Mouse (Mus musculus): ENCODE data around the gene Adprhl2. TPM values are rescaled to one million over a fixed set of nuclear protein-coding genes. Genes with fewer than 3 reads are reported as not detected.

The Adprhl2 gene
- polyA plus RNA-seq, 1 experiment = 44.3 TPM

- 92% methylated on average over 13 of the region's 13 CpGs for WGBS
- TF ChIP-seq CTCF (IDR thresholded peaks at IDR 0.05; ENCODE audit: extremely low read depth, insufficient read depth, insufficient read length, insufficient replicate concordance) (no peak), POLR2A (IDR thresholded peaks at IDR 0.05; ENCODE audit: low read depth, low read length) (no peak)
- H3K4me3 ChIP-seq (ENCODE audit: extremely low read depth, insufficient read depth, insufficient read length) = no peak overlapping the region
- H3K4me1 ChIP-seq (ENCODE audit: control insufficient read depth, insufficient read depth, insufficient read length) = no peaks in the 10 kb centered on the region; the same call in 1 of the 2 replicates
- H3K27me3 ChIP-seq (ENCODE audit: control insufficient read depth, insufficient read depth, low read length) = no peaks in the 10 kb centered on the region
- no peak overlapping the region for H3K27ac ChIP-seq (ENCODE audit: insufficient read depth, low read length)
- DNase-seq (ENCODE audit: low read depth in 1 of 2, low spot score in 2 of 2) = no peak
- H3K36me3 ChIP-seq (ENCODE audit: control insufficient read depth, insufficient read depth, low read length) = peaks cover 21% of the 10 kb centered on the region
Observed at GRCm38 (mm10) chr4:126316443-126317040, 5.0 kb downstream of the Adprhl2 start.

DNA sequence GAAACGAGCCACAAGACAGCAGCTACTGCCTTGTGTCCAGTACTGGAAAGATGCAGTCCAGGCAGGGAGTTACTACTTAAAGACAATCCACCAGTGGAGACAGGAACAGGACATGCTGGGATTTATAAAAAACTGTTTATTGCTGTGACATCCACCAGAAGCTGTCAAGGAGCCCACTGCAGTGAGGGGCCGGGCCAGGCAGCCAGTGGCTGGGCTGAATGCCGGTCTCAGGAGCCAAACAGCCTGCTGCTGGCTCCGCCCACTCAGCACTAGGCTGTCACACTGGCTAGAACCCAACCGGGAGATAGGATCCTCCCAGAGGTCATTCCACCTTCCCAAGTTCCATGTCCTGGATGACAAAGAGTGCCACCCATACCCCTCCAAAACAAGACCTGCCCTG lies 5.6 kb downstream of the Adprhl2 start:
- DNase-seq (ENCODE audit: low read depth in 1 of 2, low spot score in 2 of 2) = no peak
- Histone ChIP-seq H3K27ac (ENCODE audit: insufficient read depth, low read length) (no peak overlapping the region), H3K4me3 (ENCODE audit: extremely low read depth, insufficient read depth, insufficient read length) (no peak overlapping the region), H3K27me3 (ENCODE audit: control insufficient read depth, insufficient read depth, low read length) (no peaks in the 10 kb centered on the region), H3K36me3 (ENCODE audit: control insufficient read depth, insufficient read depth, low read length) (peaks cover 21% of the 10 kb centered on the region), H3K4me1 (ENCODE audit: control insufficient read depth, insufficient read depth, insufficient read length) (no peaks in the 10 kb centered on the region; the same call in 1 of the 2 replicates)
- WGBS = 76% methylated on average over 5 of the region's 5 CpGs
- TF ChIP-seq POLR2A (IDR thresholded peaks at IDR 0.05; ENCODE audit: low read depth, low read length) = no peak
- TF ChIP-seq CTCF (IDR thresholded peaks at IDR 0.05; ENCODE audit: extremely low read depth, insufficient read depth, insufficient read length, insufficient replicate concordance) = no peak

- Histone ChIP-seq H3K4me1 (ENCODE audit: control insufficient read depth, insufficient read depth, insufficient read length) (no peaks in the 10 kb centered on the region), H3K4me3 (ENCODE audit: extremely low read depth, insufficient read depth, insufficient read length) (no peak overlapping the region), H3K36me3 (ENCODE audit: control insufficient read depth, insufficient read depth, low read length) (peaks cover 21% of the 10 kb centered on the region), H3K27me3 (ENCODE audit: control insufficient read depth, insufficient read depth, low read length) (no peaks in the 10 kb centered on the region; the same call in 1 of the 2 replicates), H3K27ac (ENCODE audit: insufficient read depth, low read length) (no peak overlapping the region)
- WGBS = 81% methylated on average over 10 of the region's 10 CpGs
- TF ChIP-seq CTCF (IDR thresholded peaks at IDR 0.05; ENCODE audit: extremely low read depth, insufficient read depth, insufficient read length, insufficient replicate concordance) (no peak), POLR2A (IDR thresholded peaks at IDR 0.05; ENCODE audit: low read depth, low read length) (no peak)
- no peak for DNase-seq (ENCODE audit: low read depth in 1 of 2, low spot score in 2 of 2)
Observed at GRCm38 (mm10) chr4:126314393-126314792, 7.1 kb downstream of the Adprhl2 start.

DNA sequence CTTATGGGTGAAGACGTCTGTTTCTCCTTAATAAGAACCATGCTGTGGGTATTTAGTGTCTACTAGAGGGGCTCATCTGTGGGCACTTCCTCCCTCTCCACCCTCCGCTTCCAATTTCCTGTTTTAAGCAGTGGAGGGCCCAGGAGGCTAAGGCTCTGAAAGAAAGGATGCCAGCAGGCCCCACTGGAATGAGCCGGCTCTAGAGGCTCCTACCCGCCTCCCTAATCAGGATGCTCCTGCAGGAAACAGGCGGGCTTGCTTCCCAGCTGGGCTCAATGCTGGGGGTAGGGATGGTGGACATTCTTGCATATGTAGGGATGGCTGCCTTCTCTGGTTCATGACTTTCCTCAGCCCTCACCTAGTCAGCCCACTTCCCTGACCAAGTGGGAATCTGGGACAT lies 8.3 kb downstream of the Adprhl2 start:
- Histone ChIP-seq H3K27me3 (ENCODE audit: control insufficient read depth, insufficient read depth, low read length) (no peaks in the 10 kb centered on the region; the same call in 1 of the 2 replicates), H3K27ac (ENCODE audit: insufficient read depth, low read length) (no peak overlapping the region), H3K4me3 (ENCODE audit: extremely low read depth, insufficient read depth, insufficient read length) (no peak overlapping the region), H3K4me1 (ENCODE audit: control insufficient read depth, insufficient read depth, insufficient read length) (no peaks in the 10 kb centered on the region), H3K36me3 (ENCODE audit: control insufficient read depth, insufficient read depth, low read length) (peaks cover 21% of the 10 kb centered on the region)
- 86% methylated on average over 5 of the region's 5 CpGs for WGBS
- DNase-seq (ENCODE audit: low read depth in 1 of 2, low spot score in 2 of 2) = no peak
- no peak for TF ChIP-seq CTCF (IDR thresholded peaks at IDR 0.05; ENCODE audit: extremely low read depth, insufficient read depth, insufficient read length, insufficient replicate concordance)
- no peak for TF ChIP-seq POLR2A (IDR thresholded peaks at IDR 0.05; ENCODE audit: low read depth, low read length)

DNA sequence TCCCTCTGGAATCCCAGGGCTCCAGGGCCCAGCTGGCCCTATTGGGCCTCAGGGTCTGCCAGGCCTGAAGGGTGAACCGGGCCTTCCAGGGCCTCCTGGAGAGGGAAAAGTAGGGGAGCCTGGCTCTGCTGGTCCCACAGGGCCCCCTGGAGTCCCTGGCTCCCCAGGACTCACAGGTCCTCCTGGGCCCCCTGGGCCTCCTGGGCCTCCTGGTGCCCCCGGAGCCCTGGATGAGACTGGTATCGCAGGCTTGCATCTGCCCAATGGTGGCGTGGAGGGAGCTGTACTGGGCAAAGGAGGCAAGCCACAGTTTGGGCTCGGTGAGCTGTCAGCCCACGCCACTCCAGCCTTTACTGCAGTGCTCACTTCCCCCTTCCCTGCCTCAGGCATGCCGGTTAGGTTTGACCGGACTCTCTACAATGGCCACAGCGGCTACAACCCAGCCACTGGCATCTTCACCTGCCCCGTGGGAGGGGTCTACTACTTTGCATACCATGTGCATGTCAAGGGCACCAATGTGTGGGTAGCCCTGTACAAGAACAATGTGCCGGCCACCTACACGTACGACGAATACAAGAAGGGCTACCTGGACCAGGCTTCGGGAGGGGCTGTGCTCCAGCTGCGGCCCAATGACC lies 9.8 kb downstream of the Adprhl2 start:
- no peak for DNase-seq (ENCODE audit: low read depth in 1 of 2, low spot score in 2 of 2)
- WGBS = 91% methylated on average over 16 of the region's 16 CpGs
- TF ChIP-seq CTCF (IDR thresholded peaks at IDR 0.05; ENCODE audit: extremely low read depth, insufficient read depth, insufficient read length, insufficient replicate concordance) = no peak
- no peak for TF ChIP-seq POLR2A (IDR thresholded peaks at IDR 0.05; ENCODE audit: low read depth, low read length)
- H3K27ac ChIP-seq (ENCODE audit: insufficient read depth, low read length) = no peak overlapping the region
- no peaks in the 10 kb centered on the region for H3K4me1 ChIP-seq (ENCODE audit: control insufficient read depth, insufficient read depth, insufficient read length)
- H3K36me3 ChIP-seq (ENCODE audit: control insufficient read depth, insufficient read depth, low read length) = peaks cover 9% of the 10 kb centered on the region
- H3K27me3 ChIP-seq (ENCODE audit: control insufficient read depth, insufficient read depth, low read length) = no peaks in the 10 kb centered on the region; the same call in 1 of the 2 replicates
- H3K4me3 ChIP-seq (ENCODE audit: extremely low read depth, insufficient read depth, insufficient read length) = no peak overlapping the region

GRCm38 (mm10) chr4:126310344-126310743 lies 11.2 kb downstream of the Adprhl2 start:
- H3K4me1 ChIP-seq (ENCODE audit: control insufficient read depth, insufficient read depth, insufficient read length) = no peaks in the 10 kb centered on the region

DNA sequence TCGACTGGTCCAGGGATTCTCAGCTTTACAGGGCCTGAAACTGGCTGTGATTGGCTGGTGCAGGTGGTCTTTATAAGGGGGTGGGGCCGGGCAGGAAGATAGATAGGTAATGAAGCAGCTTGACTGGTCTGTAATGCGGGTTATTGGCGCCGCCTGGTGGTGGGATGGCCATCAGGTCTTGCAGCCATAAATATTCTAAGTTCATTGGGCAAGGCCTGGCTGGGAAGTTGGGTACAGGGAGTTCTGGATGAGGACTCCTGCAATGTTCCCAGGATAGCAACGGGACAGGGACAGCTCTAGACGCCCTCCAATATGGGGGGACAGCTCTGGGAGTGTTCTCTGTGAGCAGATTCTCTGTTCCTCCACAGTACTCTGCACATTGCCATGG lies 11.6 kb downstream of the Adprhl2 start:
- peak; percentile 45 to 75 for DNase-seq (ENCODE audit: low read depth in 1 of 2, low spot score in 2 of 2)
- 1% methylated on average over 7 of the region's 7 CpGs for WGBS

More at GRCm38 (mm10) chr4:126310344-126310743, 11.2 kb downstream of the Adprhl2 start:
- Histone ChIP-seq H3K27ac (ENCODE audit: insufficient read depth, low read length) (no peak overlapping the region), H3K4me3 (ENCODE audit: extremely low read depth, insufficient read depth, insufficient read length) (no peak overlapping the region), H3K36me3 (ENCODE audit: control insufficient read depth, insufficient read depth, low read length) (peaks cover 1% of the 10 kb centered on the region; the same call in 1 of the 2 replicates), H3K27me3 (ENCODE audit: control insufficient read depth, insufficient read depth, low read length) (no peaks in the 10 kb centered on the region; the same call in 1 of the 2 replicates)
- DNase-seq (ENCODE audit: low read depth in 1 of 2, low spot score in 2 of 2) = no peak
- TF ChIP-seq CTCF (IDR thresholded peaks at IDR 0.05; ENCODE audit: extremely low read depth, insufficient read depth, insufficient read length, insufficient replicate concordance) = no peak
- TF ChIP-seq POLR2A (IDR thresholded peaks at IDR 0.05; ENCODE audit: low read depth, low read length) = no peak
- WGBS = 73% methylated on average over 7 of the region's 7 CpGs

More for the DNA sequence above, 11.6 kb downstream of the Adprhl2 start:
- H3K27ac ChIP-seq (ENCODE audit: insufficient read depth, low read length) = no peak overlapping the region
- H3K4me3 ChIP-seq (ENCODE audit: extremely low read depth, insufficient read depth, insufficient read length) = no peak overlapping the region
- no peaks in the 10 kb centered on the region for H3K4me1 ChIP-seq (ENCODE audit: control insufficient read depth, insufficient read depth, insufficient read length)
- TF ChIP-seq POLR2A (IDR thresholded peaks at IDR 0.05; ENCODE audit: low read depth, low read length) (no peak), CTCF (IDR thresholded peaks at IDR 0.05; ENCODE audit: extremely low read depth, insufficient read depth, insufficient read length, insufficient replicate concordance) (peak; percentile 62; the same call in 1 of the 2 replicates)
- peaks cover 1% of the 10 kb centered on the region; the same call in 1 of the 2 replicates for H3K36me3 ChIP-seq (ENCODE audit: control insufficient read depth, insufficient read depth, low read length)
- no peaks in the 10 kb centered on the region; the same call in 1 of the 2 replicates for H3K27me3 ChIP-seq (ENCODE audit: control insufficient read depth, insufficient read depth, low read length)
